Mouse (Mus musculus) midbrain, embryonic 11.5 days (tissue): ENCODE measurements around the gene Tax1bp1. TPM values are rescaled to one million over a fixed set of nuclear protein-coding genes. Genes with fewer than 3 reads are reported as not detected.

Source experiments
- ATAC-seq: fragments of 200-750 bp; cut with Nextera tagmentation; 2 replicates; pipeline ENCODE4 v1.8.0; 2017; ENCODE audit warnings: moderate TSS enrichment, moderate library complexity; ENCODE audit not compliant: low FRiP score
- DNase-seq: peaks from one replicate; pipeline ENCODE4 v3.0.0; 2015; ENCODE audit warnings: low spot score; ENCODE audit errors: missing footprints
- H3K27ac ChIP-seq: fragments of 300-500 bp; sonication (generic); 2 replicates; pipeline ENCODE4 v1.5.1; 2014; ENCODE audit warnings: low read depth, low read length
- H3K27me3 ChIP-seq: fragments of 300-500 bp; sonication (generic); 2 replicates; pipeline ENCODE4 v1.6.1; 2014; ENCODE audit warnings: mild to moderate bottlenecking, low read length, moderate library complexity, mixed read lengths; ENCODE audit not compliant: control insufficient read depth, insufficient read depth
- H3K36me3 ChIP-seq: fragments of 300-500 bp; sonication (generic); 2 replicates; pipeline ENCODE4 v1.6.1; 2014; ENCODE audit warnings: mild to moderate bottlenecking, low read length, moderate library complexity, mixed read lengths; ENCODE audit not compliant: control insufficient read depth, insufficient read depth
- H3K4me1 ChIP-seq: fragments of 300-500 bp; sonication (generic); 2 replicates; pipeline ENCODE4 v1.6.1; 2014; ENCODE audit warnings: low read length; ENCODE audit not compliant: control insufficient read depth, insufficient read depth
- H3K4me2 ChIP-seq: fragments of 300-500 bp; sonication (generic); 2 replicates; pipeline ENCODE4 v1.6.1; 2014; ENCODE audit warnings: mild to moderate bottlenecking, moderate library complexity
- H3K4me3 ChIP-seq: fragments of 300-500 bp; sonication (generic); 2 replicates; pipeline ENCODE4 v1.5.1; 2014; ENCODE audit warnings: low read depth, low read length
- H3K9ac ChIP-seq: fragments of 300-500 bp; sonication (generic); 2 replicates; pipeline ENCODE4 v1.6.1; 2014; ENCODE audit warnings: low read length
- H3K9me3 ChIP-seq: fragments of 300-500 bp; sonication (generic); 2 replicates; pipeline ENCODE4 v1.6.1; 2016; ENCODE audit warnings: low read length; ENCODE audit not compliant: control insufficient read depth
- WGBS: fragments of 180-500 bp; shearing (Covaris S2); extraction: QIAGEN DNeasy Blood & Tissue Kit; methylation state at CpG from one replicate; pipeline ENCODE4 v1.1.7; 2014; 5-methylcytosine and 5-hydroxymethylcytosine counted together
- polyA plus RNA-seq: library from polyadenylated mRNA; unstranded; fragments of >200 nt; fragmentation: Nextera tagmentation; extraction: Ambion mirVana; gene quantifications from 2 replicates; pipeline ENCODE4 v1.2.1, GENCODE M21; 2014

Gene Tax1bp1
- polyA plus RNA-seq, 1 experiment from 2014 or later: 144 TPM

GRCm38 (mm10) chr6:52679565-52679964 lies 34.0 kb upstream of the Tax1bp1 start:
- 88% methylated on average over 9 of the region's 9 CpGs for WGBS
- H3K9me3 ChIP-seq: no peaks in the 10 kb centered on the region
- no peaks in the 10 kb centered on the region for H3K27me3 ChIP-seq
- H3K27ac ChIP-seq: no peak overlapping the region
- H3K9ac ChIP-seq: no peak overlapping the region
- peaks cover 2% of the 10 kb centered on the region; the same call in 1 of the 2 replicates for H3K4me1 ChIP-seq
- no peaks in the 10 kb centered on the region for H3K36me3 ChIP-seq
- H3K4me3 ChIP-seq: no peak overlapping the region
- DNase-seq: no peak
- H3K4me2 ChIP-seq: no peak overlapping the region
- no peak for ATAC-seq

- 60% methylated on average over 8 of the region's 8 CpGs for WGBS
- no peaks in the 10 kb centered on the region for H3K27me3 ChIP-seq
Measured at GRCm38 (mm10) chr6:52680458-52681032, 33.0 kb upstream of the Tax1bp1 start.

GRCm38 (mm10) chr6:52681847-52682485 lies 31.6 kb upstream of the Tax1bp1 start:
- DNase-seq: no peak

More at GRCm38 (mm10) chr6:52680458-52681032, 33.0 kb upstream of the Tax1bp1 start:
- Histone ChIP-seq H3K4me1 (peaks cover 2% of the 10 kb centered on the region; the same call in 1 of the 2 replicates), H3K9me3 (no peaks in the 10 kb centered on the region), H3K4me3 (no peak overlapping the region), H3K4me2 (no peak overlapping the region), H3K36me3 (no peaks in the 10 kb centered on the region), H3K9ac (no peak overlapping the region), H3K27ac (no peak overlapping the region)
- no peak for ATAC-seq
- no peak for DNase-seq

GRCm38 (mm10) chr6:52682607-52683006 lies 30.9 kb upstream of the Tax1bp1 start:
- ATAC-seq: no peak
- H3K4me3 ChIP-seq: no peak overlapping the region
- no peaks in the 10 kb centered on the region for H3K27me3 ChIP-seq
- H3K4me1 ChIP-seq: peaks cover 2% of the 10 kb centered on the region; the same call in 1 of the 2 replicates
- H3K4me2 ChIP-seq: no peak overlapping the region
- no peaks in the 10 kb centered on the region for H3K9me3 ChIP-seq
- no peak overlapping the region for H3K9ac ChIP-seq
- no peak for DNase-seq
- WGBS: 90% methylated on average over 3 of the region's 3 CpGs
- H3K36me3 ChIP-seq: no peaks in the 10 kb centered on the region
- H3K27ac ChIP-seq: no peak overlapping the region

More at GRCm38 (mm10) chr6:52681847-52682485, 31.6 kb upstream of the Tax1bp1 start:
- H3K27me3 ChIP-seq: no peaks in the 10 kb centered on the region
- ATAC-seq: no peak
- no peak overlapping the region for H3K27ac ChIP-seq
- no peaks in the 10 kb centered on the region for H3K36me3 ChIP-seq
- no peak overlapping the region for H3K9ac ChIP-seq
- H3K4me2 ChIP-seq: no peak overlapping the region
- peaks cover 2% of the 10 kb centered on the region; the same call in 1 of the 2 replicates for H3K4me1 ChIP-seq
- H3K4me3 ChIP-seq: no peak overlapping the region
- WGBS: 82% methylated on average over 6 of the region's 6 CpGs
- H3K9me3 ChIP-seq: no peaks in the 10 kb centered on the region

GRCm38 (mm10) chr6:52686901-52687500 lies 26.5 kb upstream of the Tax1bp1 start:
- WGBS: 79% methylated on average over 5 of the region's 5 CpGs
- Histone ChIP-seq H3K9me3 (no peaks in the 10 kb centered on the region), H3K4me3 (no peak overlapping the region)

GRCm38 (mm10) chr6:52690365-52690764 lies 23.2 kb upstream of the Tax1bp1 start:
- WGBS: 90% methylated on average over 3 of the region's 3 CpGs
- H3K27ac ChIP-seq: no peak overlapping the region
- H3K27me3 ChIP-seq: no peaks in the 10 kb centered on the region
- H3K4me1 ChIP-seq: no peaks in the 10 kb centered on the region
- DNase-seq (no peak), ATAC-seq (no peak)
- H3K9ac ChIP-seq: no peak overlapping the region
- no peak overlapping the region for H3K4me2 ChIP-seq
- no peak overlapping the region for H3K4me3 ChIP-seq
- no peaks in the 10 kb centered on the region for H3K36me3 ChIP-seq
- no peaks in the 10 kb centered on the region for H3K9me3 ChIP-seq

More at GRCm38 (mm10) chr6:52686901-52687500, 26.5 kb upstream of the Tax1bp1 start:
- H3K27ac ChIP-seq: no peak overlapping the region
- H3K4me2 ChIP-seq: no peak overlapping the region
- no peaks in the 10 kb centered on the region for H3K27me3 ChIP-seq
- ATAC-seq (no peak), DNase-seq (no peak)
- no peak overlapping the region for H3K9ac ChIP-seq
- peaks cover 2% of the 10 kb centered on the region; the same call in 1 of the 2 replicates for H3K4me1 ChIP-seq
- H3K36me3 ChIP-seq: no peaks in the 10 kb centered on the region

- Histone ChIP-seq H3K4me1 (no peaks in the 10 kb centered on the region), H3K4me3 (no peak overlapping the region), H3K4me2 (no peak overlapping the region), H3K36me3 (no peaks in the 10 kb centered on the region), H3K9ac (no peak overlapping the region), H3K27ac (no peak overlapping the region), H3K9me3 (no peaks in the 10 kb centered on the region), H3K27me3 (no peaks in the 10 kb centered on the region)
- no peak for ATAC-seq
- DNase-seq: no peak
- 85% methylated on average over 4 of the region's 5 CpGs for WGBS
Measured at GRCm38 (mm10) chr6:52691800-52692199, 21.7 kb upstream of the Tax1bp1 start.

- H3K27me3 ChIP-seq: no peaks in the 10 kb centered on the region
- no peak overlapping the region for H3K27ac ChIP-seq
- 88% methylated on average over 6 of the region's 6 CpGs for WGBS
- H3K36me3 ChIP-seq: no peaks in the 10 kb centered on the region
- DNase-seq: no peak
- no peak for ATAC-seq
- no peak overlapping the region for H3K4me3 ChIP-seq
- no peak overlapping the region for H3K9ac ChIP-seq
- H3K4me1 ChIP-seq: no peaks in the 10 kb centered on the region
- H3K9me3 ChIP-seq: no peaks in the 10 kb centered on the region
- no peak overlapping the region for H3K4me2 ChIP-seq
Measured at GRCm38 (mm10) chr6:52692451-52693063, 21.0 kb upstream of the Tax1bp1 start.
